Comparison of ENCODE assay signal across 10 mouse cellular contexts in genomic region chr7:107370232-107371125, GRCm38 (mm10). TPM values are rescaled to one million over a fixed set of nuclear protein-coding genes. Genes with fewer than 3 reads are reported as not detected.
DNase-seq lines count a peak whose midpoint lies in the region; ATAC-seq and TF ChIP-seq lines count a peak whose summit lies in the region.
"Had no signal": no experiment of that assay in that cellular context is flagged by ENCODE, and none has a peak within 500 bp of the region (broad histone marks: within the 10 kb centered on the region; RNA-seq: fewer than 3 reads in every experiment).

Gene Syt9 (plus strand): TSS chr7:107370728.

- peak within 1 kb of the TSS; percentile 17; the same call in 1 of the 2 replicates for H3K4me3 ChIP-seq in spleen, adult 2 months (ENCODE audit: extremely low read depth, insufficient read depth, insufficient read length)
- H3K4me3 ChIP-seq in embryonic facial prominence, embryonic 15.5 days (replicated peaks): peak within 1 kb of the TSS; percentile 67
- peak within 1 kb of the TSS; percentile 54 for H3K4me3 ChIP-seq in lung, adult 2 months (replicated peaks; ENCODE audit: extremely low read depth, low read depth, low read length)

- peak within 1 kb of the TSS; percentile 99 for H3K4me2 ChIP-seq in embryonic facial prominence, embryonic 15.5 days (replicated peaks)

- no peaks in the 10 kb centered on the region for H3K4me1 ChIP-seq in spleen, adult 2 months (ENCODE audit: control insufficient read depth, insufficient read depth, insufficient read length)
- peaks cover 13% of the 10 kb centered on the region for H3K4me1 ChIP-seq in embryonic facial prominence, embryonic 15.5 days
- H3K4me1 ChIP-seq in lung, adult 2 months (ENCODE audit: control insufficient read depth, insufficient read depth, low read length): peaks cover 3% of the 10 kb centered on the region

- DNase-seq in spleen, adult 2 months (ENCODE audit: low read depth in 1 of 2, low spot score in 2 of 2): no peak
- no peak for DNase-seq in spleen, postnatal 10 days (ENCODE audit: low spot score in 2 of 2)
- DNase-seq in heart, postnatal 36 days: peak; percentile 10 to 17
- peak; percentile 1 for DNase-seq in large intestine, adult 2 months (ENCODE audit: low read depth, low spot score)
- DNase-seq in lung, adult 2 months: peak; percentile 30
- peak; percentile 63 for DNase-seq in ovary, postnatal 36 days (ENCODE audit: low spot score)
- DNase-seq in yolk sac, embryonic 10.5 days (ENCODE audit: low spot score): peak; percentile 55

- peak; percentile 81 for ATAC-seq in embryonic facial prominence, embryonic 15.5 days (ENCODE audit: insufficient number of reproducible peaks, low FRiP score, low TSS enrichment, low read depth)

- H3K36me3 ChIP-seq in spleen, adult 2 months (ENCODE audit: control insufficient read depth, insufficient read depth, low read length): no peaks in the 10 kb centered on the region
- H3K36me3 ChIP-seq in embryonic facial prominence, embryonic 15.5 days: no peaks in the 10 kb centered on the region
- H3K36me3 ChIP-seq: G1E had no signal

- 2% methylated on average over 79 of the region's 102 CpGs for WGBS in spleen, adult 2 months
- WGBS in embryonic facial prominence, embryonic 15.5 days: under 1% methylated on average over 89 of the region's 102 CpGs
- 1% methylated on average over 93 of the region's 102 CpGs for WGBS in large intestine, adult 2 months
- 1% methylated on average over 81 of the region's 102 CpGs for WGBS in lung, adult 2 months

- no peak for TF ChIP-seq CTCF in spleen, adult 2 months (IDR thresholded peaks at IDR 0.05; ENCODE audit: extremely low read depth, insufficient read depth, insufficient read length, insufficient replicate concordance)
- no peak for TF ChIP-seq CTCF in lung, adult 2 months (IDR thresholded peaks at IDR 0.05; ENCODE audit: insufficient read depth, low read length)

- no peak within 1 kb of the TSS for H3K27ac ChIP-seq in spleen, adult 2 months (ENCODE audit: insufficient read depth, low read length)
- H3K27ac ChIP-seq in embryonic facial prominence, embryonic 15.5 days (replicated peaks): no peak within 1 kb of the TSS

- intact Hi-C loops in heart, postnatal 36 days (cut with DNase I): no loop called here

- no peak for TF ChIP-seq POLR2A in spleen, adult 2 months (IDR thresholded peaks at IDR 0.05; ENCODE audit: low read depth, low read length)
- no peak for TF ChIP-seq POLR2A in lung, adult 2 months (IDR thresholded peaks at IDR 0.05; ENCODE audit: borderline replicate concordance, extremely low read depth, low read depth, low read length)

- no peaks in the 10 kb centered on the region for H3K9me3 ChIP-seq in embryonic facial prominence, embryonic 15.5 days (replicated peaks)

- peak within 1 kb of the TSS; percentile 39 for H3K9ac ChIP-seq in embryonic facial prominence, embryonic 15.5 days

- peaks cover 8% of the 10 kb centered on the region for H3K27me3 ChIP-seq in spleen, adult 2 months (ENCODE audit: control insufficient read depth, insufficient read depth, low read length)
- H3K27me3 ChIP-seq in embryonic facial prominence, embryonic 15.5 days: peaks cover 52% of the 10 kb centered on the region

RNA-seq across cellular contexts. Expression of gene Syt9, which starts in this region (rescaled TPM):
- polyA plus RNA-seq in spleen, adult 2 months (2012; rRNA removed): 0.04 and 0.05 TPM in 2 replicates
- 4.3 and 4.7 TPM in 2 replicates for polyA plus RNA-seq in embryonic facial prominence, embryonic 15.5 days (2015; fragmentation: Nextera tagmentation; extraction: Ambion mirVana)
- total RNA-seq in heart, postnatal 36 days (2021): not detected
- polyA plus RNA-seq in large intestine, adult 2 months (2012; rRNA removed): 0.78 TPM in 2 replicates
- 0.21 and 0.48 TPM in 2 replicates for polyA plus RNA-seq in lung, adult 2 months (2012; rRNA removed)
- total RNA-seq: neutrophil, adult 5-6 weeks had no signal
- polyA plus RNA-seq: G1E had no signal

Comparison
In these comparisons a context has a peak if more than half of its experiments do, and no peak if none do; other contexts are left out.
1. Peak in DNase-seq in heart, postnatal 36 days; RNA of the gene not detected or under 1 TPM.
2. Peak in DNase-seq in large intestine, adult 2 months; RNA of the gene not detected or under 1 TPM.
3. Peak in DNase-seq and H3K4me3 ChIP-seq in lung, adult 2 months; RNA of the gene not detected or under 1 TPM.
4. DNase-seq: peak in ovary, postnatal 36 days (single experiment) and yolk sac, embryonic 10.5 days (single experiment); none in spleen, adult 2 months (0 of 2) and spleen, postnatal 10 days (0 of 2).
5. H3K4me3 ChIP-seq: peak in every context shown above with its lines; median percentile 67 in embryonic facial prominence, embryonic 15.5 days; 54 in lung, adult 2 months; 17 in spleen, adult 2 months.